Comparison of ENCODE assay signal across 7 mouse cellular contexts in genomic region chr4:44168816-44169215, GRCm38 (mm10).
DNase-seq lines count a peak whose midpoint lies in the region; ATAC-seq and TF ChIP-seq lines count a peak whose summit lies in the region.

No protein-coding gene starts in this region.

- H3K9ac ChIP-seq in limb, embryonic 15.5 days, result no peak overlapping the region

- peak overlapping the region; percentile 89 for H3K27ac ChIP-seq in testis, adult 2 months (ENCODE audit: control insufficient read depth, insufficient read depth, low read depth, low read length)
- H3K27ac ChIP-seq in forebrain, embryonic 10.5 days, result no peak overlapping the region
- H3K27ac ChIP-seq in limb, embryonic 15.5 days, result no peak overlapping the region
- no peak overlapping the region for H3K27ac ChIP-seq in cerebellum, adult 2 months (ENCODE audit: insufficient read depth, low read length)

- H3K27me3 ChIP-seq in testis, adult 2 months (ENCODE audit: control insufficient read depth, insufficient read depth, low read length), result no peaks in the 10 kb centered on the region
- no peaks in the 10 kb centered on the region for H3K27me3 ChIP-seq in forebrain, embryonic 10.5 days (ENCODE audit: poor library complexity, severe bottlenecking)
- no peaks in the 10 kb centered on the region for H3K27me3 ChIP-seq in limb, embryonic 15.5 days
- no peaks in the 10 kb centered on the region for H3K27me3 ChIP-seq in cerebellum, adult 2 months (ENCODE audit: control insufficient read depth, insufficient read depth, low read length)

- H3K4me1 ChIP-seq in testis, adult 2 months (ENCODE audit: control insufficient read depth, insufficient read depth, low read length), result no peaks in the 10 kb centered on the region
- peaks cover 40% of the 10 kb centered on the region for H3K4me1 ChIP-seq in forebrain, embryonic 10.5 days
- peaks cover 13% of the 10 kb centered on the region for H3K4me1 ChIP-seq in limb, embryonic 15.5 days
- no peaks in the 10 kb centered on the region; the same call in 1 of the 2 replicates for H3K4me1 ChIP-seq in cerebellum, adult 2 months (ENCODE audit: control insufficient read depth, insufficient read depth, low read length)

- no peak for TF ChIP-seq CTCF in testis, adult 2 months (IDR thresholded peaks at IDR 0.05; ENCODE audit: control insufficient read depth, insufficient read depth, insufficient replicate concordance, low read depth, low read length)
- TF ChIP-seq CTCF in cerebellum, adult 2 months (IDR thresholded peaks at IDR 0.05; ENCODE audit: borderline replicate concordance, insufficient read depth, low read depth, low read length), result no peak

- H3K4me2 ChIP-seq in limb, embryonic 15.5 days, result peak overlapping the region; percentile 57

- H3K4me3 ChIP-seq in testis, adult 2 months (ENCODE audit: control insufficient read depth, low read depth, low read length), result peak overlapping the region; percentile 84
- peak overlapping the region; percentile 76 for H3K4me3 ChIP-seq in forebrain, embryonic 10.5 days
- peak overlapping the region; percentile 48 for H3K4me3 ChIP-seq in limb, embryonic 15.5 days
- no peak overlapping the region for H3K4me3 ChIP-seq in cerebellum, adult 2 months (replicated peaks; ENCODE audit: insufficient read depth, low read depth, low read length)

- 5% methylated on average over 7 of the region's 7 CpGs for WGBS in forebrain, embryonic 10.5 days
- 5% methylated on average over 7 of the region's 7 CpGs for WGBS in limb, embryonic 15.5 days
- WGBS in cerebellum, adult 2 months, result 16% methylated on average over 7 of the region's 7 CpGs

- DNase-seq in testis, postnatal 10 days (ENCODE audit: low spot score), result no peak
- DNase-seq in forebrain, embryonic 10.5 days (ENCODE audit: extremely low spot score, low spot score), result no peak
- peak; percentile 37 for DNase-seq in thymus, postnatal 14 days
- no peak for DNase-seq in cerebellum, adult 2 months
- no peak for DNase-seq in spleen, postnatal 4 days (ENCODE audit: low spot score in 2 of 2)

- H3K9me3 ChIP-seq in forebrain, embryonic 10.5 days, result no peaks in the 10 kb centered on the region
- H3K9me3 ChIP-seq in limb, embryonic 15.5 days, result no peaks in the 10 kb centered on the region

- TF ChIP-seq POLR2A in testis, adult 2 months (IDR thresholded peaks at IDR 0.05; ENCODE audit: control insufficient read depth, low read depth, low read length), result no peak
- TF ChIP-seq POLR2A in cerebellum, adult 2 months (IDR thresholded peaks at IDR 0.05; ENCODE audit: borderline replicate concordance, insufficient read depth, low read length), result no peak

- ATAC-seq in limb, embryonic 15.5 days (ENCODE audit: insufficient number of reproducible peaks, low FRiP score, low TSS enrichment, low read depth), result no peak

- H3K36me3 ChIP-seq in testis, adult 2 months (ENCODE audit: control insufficient read depth, insufficient read depth, low read length), result no peaks in the 10 kb centered on the region; the same call in 1 of the 2 replicates
- H3K36me3 ChIP-seq in forebrain, embryonic 10.5 days (replicated peaks), result no peaks in the 10 kb centered on the region
- no peaks in the 10 kb centered on the region for H3K36me3 ChIP-seq in limb, embryonic 15.5 days
